Mouse (Mus musculus) large intestine, adult 2 months (tissue): Measurements from ENCODE around the gene Vil1. TPM values are rescaled to one million over a fixed set of nuclear protein-coding genes. Genes with fewer than 3 reads are reported as not detected.

Experiments
- DNase-seq: peaks from one replicate; pipeline ENCODE4 v3.0.0-alpha.2; 2012; ENCODE audit warnings: low read depth, low spot score
- WGBS: fragments of 180-500 bp; shearing (Covaris S2); methylation state at CpG from one replicate; pipeline ENCODE4 v1.1.7; 2018; 5-methylcytosine and 5-hydroxymethylcytosine counted together
- polyA plus RNA-seq: library from polyadenylated mRNA; depleted of rRNA; stranded (reverse); fragments of >200 nt; gene quantifications from 2 replicates; pipeline ENCODE4 v1.2.3, GENCODE M21; 2012; rRNA removed

Gene Vil1
- 464 and 1,049 TPM in 2 replicates for polyA plus RNA-seq

DNA sequence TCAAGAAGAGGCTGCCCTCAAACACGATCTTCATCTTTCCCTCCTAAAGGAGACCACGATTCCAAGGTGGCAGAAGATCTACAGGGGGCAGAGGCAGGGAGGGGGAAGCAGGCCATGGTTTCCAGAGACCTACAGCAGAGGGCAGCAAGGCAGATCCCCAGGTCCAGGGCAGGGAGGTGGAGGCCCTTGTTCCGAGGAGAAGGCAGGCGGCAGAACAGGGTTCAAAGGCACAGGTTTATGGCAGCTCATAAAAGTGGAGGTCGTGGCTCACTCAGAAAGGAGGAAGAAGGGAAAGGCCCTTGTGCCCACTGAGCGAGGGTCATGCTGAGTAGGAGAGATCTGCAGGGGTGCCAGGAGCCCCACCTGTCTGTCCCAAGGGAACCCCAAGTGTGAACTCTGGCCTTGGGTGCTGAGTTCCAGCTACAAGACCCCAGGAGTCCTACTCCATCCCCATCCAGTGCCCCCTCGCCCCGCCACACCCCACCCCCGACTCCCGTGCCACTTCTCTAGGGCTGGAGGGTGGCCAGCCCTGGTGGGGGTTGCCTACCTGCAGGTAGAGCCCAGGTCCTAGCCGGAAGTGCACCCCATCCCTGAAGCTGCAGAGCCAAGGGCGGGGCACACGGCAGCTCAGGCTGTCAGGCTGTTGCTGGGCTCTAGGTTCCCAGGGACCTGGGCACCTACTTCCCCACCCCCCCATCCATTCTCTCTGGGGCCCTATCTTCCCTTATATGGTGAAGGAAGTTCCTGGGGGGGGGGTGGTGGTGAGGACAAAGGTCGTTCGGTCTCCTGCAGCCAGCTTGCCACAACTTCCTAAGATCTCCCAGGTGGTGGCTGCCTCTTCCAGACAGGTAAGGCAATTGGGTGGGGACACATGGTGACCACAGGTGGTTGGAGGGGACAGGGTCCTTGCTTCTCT, at the start of gene Vil1:
Vil1 (plus strand) TSS at position 788 of the 916 bp plus-strand sequence.
- WGBS, result 19% methylated on average over 15 of the region's 15 CpGs
- DNase-seq, result no peak

DNA sequence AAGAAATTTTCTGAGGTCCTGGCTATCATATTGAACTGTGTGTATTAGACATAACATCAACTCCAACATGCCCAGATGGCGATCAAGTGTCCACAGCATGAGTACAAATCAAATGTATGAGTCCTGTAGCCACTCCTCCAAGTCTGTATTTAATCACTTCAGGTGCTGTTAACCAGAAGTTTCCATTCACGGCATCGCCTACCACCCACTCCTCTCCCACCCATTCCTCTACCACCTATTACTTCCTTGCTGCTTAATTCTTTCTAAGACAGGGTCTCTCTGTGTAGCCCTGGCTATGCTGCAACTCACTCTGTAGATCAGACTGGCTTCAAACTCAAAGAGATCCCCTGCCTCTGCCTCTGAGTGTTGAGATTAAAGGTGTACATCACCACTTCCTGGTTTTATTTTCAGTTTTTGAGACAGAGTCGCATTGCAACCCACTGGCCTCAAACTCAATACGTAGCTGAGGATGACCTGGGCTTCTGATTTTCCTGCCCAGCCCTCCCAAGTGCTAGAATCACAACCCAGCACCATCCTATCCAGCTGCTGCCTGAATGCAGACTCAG, 49.1 kb upstream of the Vil1 start:
- WGBS, result 82% methylated on average over 5 of the region's 5 CpGs
- no peak for DNase-seq

DNA sequence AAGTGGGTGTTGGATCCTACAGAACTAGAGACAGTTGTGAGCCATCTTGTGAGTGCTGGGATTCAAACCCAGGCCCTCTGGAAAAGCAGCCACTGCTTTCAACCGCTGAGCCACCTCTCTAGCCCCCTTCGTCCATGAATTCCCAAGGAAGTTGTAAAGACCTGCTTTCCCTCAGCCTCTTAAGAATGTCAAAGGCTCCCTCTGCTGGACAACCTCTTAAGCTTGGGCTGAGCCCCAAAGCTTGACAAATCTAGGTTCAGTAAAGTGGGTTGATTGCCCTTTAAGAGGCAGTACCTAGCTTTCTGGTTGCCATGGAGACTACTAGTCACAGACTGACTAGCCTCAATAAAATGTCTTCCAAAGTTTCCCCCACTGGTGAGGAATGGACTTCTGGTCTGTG, 47.4 kb upstream of the Vil1 start, which contains the start of gene Catip:
Catip (plus strand) TSS at position 297 of the 400 bp plus-strand sequence.
- peak; percentile 59 for DNase-seq
- 2% methylated on average over 2 of the region's 2 CpGs for WGBS

DNA sequence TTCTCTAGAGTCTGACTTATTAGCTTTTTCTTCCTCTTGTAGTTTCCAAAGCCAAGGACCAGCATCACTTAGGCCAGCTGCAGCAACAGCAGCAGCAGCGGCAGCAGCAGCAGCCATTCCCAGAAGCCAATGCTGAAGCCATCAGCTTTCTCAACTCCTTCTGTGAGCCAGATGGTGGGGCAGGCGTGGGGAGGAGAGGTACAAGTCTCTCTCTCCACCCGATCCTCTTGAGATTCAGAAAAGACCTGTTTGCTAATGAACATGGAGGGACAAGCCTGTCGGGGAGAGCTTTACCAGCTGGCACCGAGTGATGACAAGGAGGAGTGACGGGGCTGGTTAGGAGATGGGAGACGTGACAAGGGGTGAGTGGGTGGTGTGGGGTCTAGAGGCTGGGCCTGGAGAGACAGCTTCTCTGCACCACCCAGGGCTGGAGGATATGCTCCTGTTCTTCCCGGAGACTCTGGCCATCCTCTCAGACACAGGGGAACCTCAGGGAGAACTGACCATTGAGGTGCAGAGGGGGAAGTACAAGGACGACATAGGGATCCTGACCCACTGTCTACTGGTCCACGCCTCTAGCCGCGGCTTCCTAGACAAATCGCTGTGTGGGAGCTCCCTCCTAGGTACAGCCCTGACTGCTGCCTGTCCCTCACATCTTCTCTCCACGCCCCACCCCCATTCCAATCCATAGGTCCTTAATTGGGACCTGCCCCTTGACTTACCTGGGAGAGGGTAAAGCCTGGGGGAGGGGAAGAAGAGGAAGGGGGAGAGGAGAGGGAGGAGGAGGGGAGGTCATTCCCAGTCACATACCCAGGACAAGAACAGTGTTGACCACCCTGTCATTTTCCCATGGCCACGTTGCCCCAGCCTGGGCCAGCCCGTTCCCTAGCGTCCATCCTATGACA, 46.6 kb upstream of the Vil1 start:
- DNase-seq, result no peak
- 68% methylated on average over 17 of the region's 17 CpGs for WGBS

DNA sequence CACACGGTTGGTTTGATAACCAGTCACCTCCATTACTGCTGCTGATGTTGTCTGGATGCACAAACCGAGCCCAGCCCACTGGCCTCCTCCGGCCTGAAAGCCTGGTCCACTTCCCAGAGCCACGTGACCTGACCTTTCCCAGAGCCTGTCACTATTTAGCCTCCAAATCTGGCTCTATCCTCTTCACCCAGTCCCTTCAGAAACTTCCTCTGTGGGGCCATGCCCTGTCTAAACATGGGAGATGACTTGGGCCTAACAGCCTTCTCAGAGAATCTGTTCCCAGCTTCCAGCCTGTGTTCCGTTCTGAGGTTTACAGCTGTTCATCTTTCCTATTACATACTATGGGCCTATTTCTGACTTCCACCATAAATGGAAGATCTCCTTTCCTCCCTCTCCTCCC, 45.7 kb upstream of the Vil1 start:
- WGBS, result 60% methylated on average over 5 of the region's 5 CpGs
- DNase-seq, result no peak

DNA sequence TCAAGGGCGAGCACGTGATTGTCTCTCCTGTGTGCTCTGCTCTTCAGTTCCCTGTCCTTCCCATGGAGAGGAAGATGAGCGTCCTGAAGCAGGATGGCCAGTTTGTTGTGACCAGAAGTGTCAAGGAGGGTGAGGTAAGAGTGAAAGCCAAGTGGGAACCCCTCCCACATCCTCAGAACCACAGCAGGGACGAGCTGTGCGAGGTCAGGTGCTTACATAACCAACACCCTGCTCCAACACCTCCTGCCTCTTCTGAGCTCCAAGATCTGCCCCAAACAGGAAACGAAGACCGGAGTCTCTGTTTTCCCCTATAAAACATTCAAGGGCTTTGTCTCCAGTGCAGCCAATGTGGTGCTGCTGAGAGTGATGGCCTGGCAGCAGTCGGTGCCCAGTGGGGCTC, 44.9 kb upstream of the Vil1 start:
- 49% methylated on average over 8 of the region's 8 CpGs for WGBS
- no peak for DNase-seq

DNA sequence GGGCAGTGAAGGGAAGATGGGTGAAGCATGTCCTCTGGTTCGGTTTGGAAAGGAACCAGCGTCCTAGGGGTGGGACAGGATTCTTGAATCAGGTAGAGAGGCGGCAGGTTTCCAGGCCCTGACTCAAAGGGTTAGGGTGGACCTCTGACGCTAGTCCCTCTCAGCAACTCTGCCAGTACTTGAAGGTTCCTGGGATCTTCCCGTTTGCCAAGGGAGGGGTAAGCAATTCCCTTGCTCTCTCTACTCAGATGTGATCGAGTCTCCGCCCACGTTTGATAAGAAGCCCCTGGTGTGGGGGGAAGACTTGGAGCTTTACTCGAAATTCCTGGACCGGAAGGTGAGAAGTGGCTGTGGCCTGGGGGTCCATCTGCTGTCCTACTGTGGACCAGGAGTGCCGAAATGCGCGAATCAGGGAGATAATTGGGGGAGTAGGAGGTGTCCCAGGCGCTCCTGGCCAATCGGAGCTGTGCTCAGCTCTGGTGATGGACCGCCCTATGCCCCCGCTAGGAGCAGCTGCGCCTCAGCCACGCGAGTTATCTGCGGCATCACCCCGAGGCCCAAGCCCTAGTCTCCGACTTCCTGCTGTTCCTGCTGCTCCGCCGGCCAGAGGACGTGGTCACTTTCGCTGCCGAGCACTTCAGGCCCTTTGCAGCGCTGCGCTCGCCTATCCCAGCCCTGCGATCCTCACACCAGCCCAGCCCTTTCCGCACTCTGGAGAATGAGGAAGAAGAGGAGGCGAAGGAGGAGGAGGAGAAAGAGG, 41.1 kb upstream of the Vil1 start:
- 8% methylated on average over 34 of the region's 34 CpGs for WGBS
- no peak for DNase-seq

DNA sequence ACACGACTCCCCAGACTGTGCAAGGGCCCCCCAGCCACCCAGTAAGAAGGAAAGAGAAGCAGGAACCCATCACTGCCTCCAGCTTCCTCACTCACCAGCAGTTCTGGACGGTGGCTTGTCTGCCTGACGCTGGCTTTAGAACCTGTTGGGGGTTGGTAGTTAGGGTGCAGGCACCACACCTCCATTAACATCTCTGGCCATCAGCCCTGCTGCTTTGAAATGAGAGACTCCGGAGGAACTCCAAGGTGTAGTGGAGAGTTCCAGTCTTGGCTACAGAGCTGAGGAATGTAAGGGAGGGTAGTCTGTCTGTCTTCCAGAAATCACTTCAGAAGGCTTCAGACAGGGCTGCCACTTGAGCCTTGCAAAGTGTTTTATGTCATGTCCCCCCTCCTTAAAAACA, 39.1 kb upstream of the Vil1 start:
- no peak for DNase-seq
- WGBS, result 70% methylated on average over 4 of the region's 4 CpGs

DNA sequence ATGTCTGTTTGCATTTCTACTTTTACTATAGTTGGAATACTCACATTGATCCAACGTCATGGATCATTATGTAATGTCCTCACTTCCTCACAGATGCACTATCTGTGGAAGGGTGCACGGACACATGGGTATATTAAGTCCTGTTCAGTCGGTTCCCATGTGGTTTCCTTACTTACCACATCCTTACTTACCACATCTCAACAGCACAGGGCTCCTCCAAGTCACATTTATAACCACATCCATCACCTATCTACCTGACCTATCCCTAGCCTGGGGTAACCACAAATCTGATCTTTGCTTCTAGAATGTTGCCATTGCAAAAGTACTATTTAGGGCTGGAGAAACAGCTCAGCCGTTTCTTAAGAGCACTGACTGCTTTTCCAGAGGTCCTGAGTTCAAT, 35.8 kb upstream of the Vil1 start:
- 62% methylated on average over 4 of the region's 4 CpGs for WGBS
- DNase-seq, result no peak

DNA sequence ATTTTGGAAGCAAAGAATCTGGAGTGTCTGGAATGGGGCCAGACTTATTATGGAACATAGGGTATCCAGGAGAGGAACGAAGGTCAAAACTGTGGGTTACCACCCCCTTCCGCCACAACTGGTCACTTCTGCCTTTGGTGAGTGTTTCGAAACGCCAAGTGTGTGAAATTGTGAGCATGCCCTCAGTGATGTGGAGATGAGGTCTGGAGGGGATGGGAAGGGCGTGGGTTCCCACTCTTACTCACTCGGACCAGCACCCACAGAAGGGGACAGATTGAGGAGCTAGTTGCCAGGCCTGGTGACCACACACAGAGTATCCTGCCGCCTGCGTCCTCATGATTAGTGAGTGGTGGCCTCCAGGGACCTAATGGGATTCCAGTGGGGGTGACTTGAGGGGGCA, 34.2 kb upstream of the Vil1 start, which contains the start of gene Slc11a1:
Slc11a1 (plus strand) TSS at position 216 of the 400 bp plus-strand sequence.
- no peak for DNase-seq
- WGBS, result 73% methylated on average over 8 of the region's 8 CpGs

DNA sequence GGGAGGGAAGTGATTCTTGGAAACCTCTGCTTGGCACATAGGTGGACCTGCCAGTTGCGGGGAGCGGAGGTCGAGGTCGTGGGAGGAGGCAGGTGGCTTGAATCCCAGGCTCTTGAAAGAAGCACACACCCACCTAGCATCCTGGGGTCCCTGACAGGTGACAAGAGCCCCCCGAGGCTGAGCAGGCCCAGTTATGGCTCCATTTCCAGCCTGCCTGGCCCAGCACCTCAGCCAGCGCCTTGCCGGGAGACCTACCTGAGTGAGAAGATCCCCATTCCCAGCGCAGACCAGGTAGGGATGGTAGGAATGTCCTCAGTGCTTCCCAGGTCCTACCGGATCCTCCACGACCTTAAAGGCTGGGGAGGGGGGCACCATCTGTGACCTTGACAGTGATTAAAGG, 33.6 kb upstream of the Vil1 start:
- DNase-seq, result no peak
- 74% methylated on average over 10 of the region's 10 CpGs for WGBS

DNA sequence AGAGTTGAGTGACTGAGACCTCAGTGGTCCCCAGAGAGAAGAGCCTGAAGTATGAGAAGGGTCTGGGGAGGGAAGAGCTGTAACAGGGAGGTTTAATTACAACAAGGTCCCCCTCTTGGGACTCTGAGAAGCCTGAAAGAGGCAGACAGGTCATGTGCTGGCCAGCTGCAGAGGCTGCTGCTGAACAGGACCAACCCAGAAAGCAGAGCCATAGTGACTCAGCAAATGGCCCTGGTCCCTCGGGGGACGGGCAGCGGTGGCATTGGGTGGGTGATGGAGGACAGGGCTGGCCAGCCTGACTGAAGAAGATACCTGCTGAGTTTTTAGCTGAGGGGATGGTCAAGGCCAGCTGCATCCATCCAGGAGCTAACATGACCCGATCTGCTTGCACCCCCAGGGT, 32.8 kb upstream of the Vil1 start:
- 70% methylated on average over 4 of the region's 4 CpGs for whole genome bisulfite sequencing
- DNase-seq, result no peak

DNA sequence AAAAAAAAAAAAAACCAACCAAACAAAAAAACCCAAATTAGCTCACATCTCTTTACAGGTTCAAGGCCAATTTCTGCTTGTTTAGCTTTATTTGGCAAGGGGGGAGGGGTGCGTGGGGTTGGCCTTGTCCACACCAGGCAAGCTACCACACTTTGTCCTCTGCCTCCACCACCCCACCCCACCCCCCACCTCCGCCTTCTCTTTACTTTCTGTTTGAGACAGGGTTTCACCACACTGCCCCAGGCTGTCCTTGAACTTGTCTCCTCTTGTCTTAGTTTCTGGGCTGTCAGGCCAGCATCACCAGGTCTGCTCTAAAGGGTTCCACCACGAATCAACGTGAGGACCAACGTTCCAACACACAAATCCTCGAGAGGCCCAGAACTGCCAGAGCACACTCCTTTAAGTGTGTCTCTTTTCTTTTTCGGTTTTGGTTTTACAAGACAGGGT, 30.1 kb upstream of the Vil1 start:
- DNase-seq, result no peak
- WGBS, result 71% methylated on average over 7 of the region's 7 CpGs

DNA sequence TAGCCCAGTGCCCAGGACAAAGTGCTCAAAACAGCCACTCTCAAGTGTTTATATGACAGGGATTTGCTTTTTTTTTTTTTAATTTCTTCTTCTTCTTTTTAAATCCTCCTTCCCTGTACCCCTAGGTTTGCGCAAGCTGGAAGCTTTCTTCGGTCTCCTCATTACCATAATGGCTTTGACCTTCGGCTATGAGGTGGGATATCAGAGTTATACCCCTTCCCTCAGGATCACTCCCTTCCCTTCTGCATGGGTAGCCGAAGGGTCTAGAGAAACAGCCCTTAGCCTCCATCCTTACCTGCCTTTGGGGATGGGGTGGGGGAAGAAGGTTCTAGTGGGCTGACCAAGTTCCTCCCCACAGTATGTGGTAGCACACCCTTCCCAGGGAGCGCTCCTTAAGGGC, 28.7 kb upstream of the Vil1 start:
- DNase-seq, result no peak
- WGBS, result 88% methylated on average over 5 of the region's 5 CpGs

DNA sequence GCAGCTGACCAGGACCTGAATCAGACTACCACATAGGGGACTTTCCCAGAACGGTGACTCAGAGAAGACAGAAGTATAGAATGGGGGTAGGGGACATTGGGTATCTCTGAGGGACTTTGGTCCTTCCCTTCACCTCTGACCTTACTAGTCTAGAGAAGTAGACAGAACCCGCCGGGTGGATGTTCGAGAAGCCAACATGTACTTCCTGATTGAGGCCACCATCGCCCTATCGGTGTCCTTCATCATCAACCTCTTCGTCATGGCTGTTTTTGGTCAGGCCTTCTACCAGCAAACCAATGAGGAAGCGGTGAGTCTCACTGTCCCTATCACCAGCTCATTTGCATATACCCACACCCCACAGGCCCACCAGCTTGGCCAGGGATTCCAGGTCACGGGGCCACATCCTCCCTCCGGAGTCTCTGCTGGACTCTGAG, 27.6 kb upstream of the Vil1 start:
- DNase-seq, result no peak
- WGBS, result 87% methylated on average over 10 of the region's 10 CpGs

DNA sequence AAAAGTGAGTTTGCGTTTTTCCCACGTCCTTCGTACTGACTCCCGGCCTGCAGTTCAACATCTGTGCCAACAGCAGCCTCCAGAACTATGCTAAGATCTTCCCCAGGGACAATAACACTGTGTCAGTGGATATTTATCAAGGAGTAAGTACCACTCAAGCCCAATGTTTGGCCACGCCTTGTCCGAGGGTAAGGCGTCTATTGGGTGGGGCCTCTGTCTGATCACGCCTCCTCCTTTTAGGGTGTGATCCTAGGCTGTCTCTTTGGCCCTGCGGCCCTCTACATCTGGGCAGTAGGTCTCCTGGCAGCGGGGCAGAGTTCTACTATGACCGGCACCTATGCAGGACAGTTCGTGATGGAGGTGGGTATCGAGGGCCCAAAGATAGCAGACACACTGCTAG, 25.8 kb upstream of the Vil1 start:
- 62% methylated on average over 13 of the region's 13 CpGs for WGBS
- no peak for DNase-seq

DNA sequence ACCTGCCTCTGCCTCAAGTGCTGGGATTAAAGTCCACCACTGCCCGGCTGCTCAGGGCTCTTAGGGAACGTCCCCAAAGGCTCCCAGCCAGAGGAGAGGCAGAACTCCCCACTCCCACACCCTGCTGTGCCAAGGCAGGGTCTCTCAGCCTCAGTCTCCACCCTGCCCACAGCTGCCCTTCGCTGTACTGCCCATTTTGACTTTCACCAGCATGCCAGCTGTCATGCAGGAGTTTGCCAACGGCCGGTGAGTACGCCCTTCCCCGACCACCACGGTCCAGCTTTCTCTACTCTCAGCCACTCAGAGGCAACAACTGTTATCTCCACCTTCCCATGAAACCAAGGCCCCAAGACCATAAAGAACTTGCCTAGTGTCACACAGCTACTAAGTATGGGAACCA, 24.7 kb upstream of the Vil1 start:
- DNase-seq, result no peak
- WGBS, result 66% methylated on average over 8 of the region's 8 CpGs

DNA sequence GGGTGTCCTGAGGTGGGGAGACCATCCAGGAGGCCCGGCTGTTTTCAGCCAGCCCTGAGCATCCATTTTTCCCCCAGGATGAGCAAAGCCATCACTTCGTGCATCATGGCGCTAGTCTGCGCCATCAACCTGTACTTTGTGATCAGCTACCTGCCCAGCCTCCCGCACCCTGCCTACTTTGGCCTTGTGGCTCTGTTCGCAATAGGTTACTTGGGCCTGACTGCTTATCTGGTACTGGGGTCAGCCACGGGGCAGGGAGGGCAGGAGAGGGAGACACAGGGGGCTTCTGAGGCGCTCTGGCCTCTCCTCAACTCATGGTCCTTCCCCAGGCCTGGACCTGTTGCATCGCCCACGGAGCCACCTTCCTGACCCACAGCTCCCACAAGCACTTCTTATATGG, 24.1 kb upstream of the Vil1 start:
- WGBS, result 93% methylated on average over 10 of the region's 10 CpGs
- DNase-seq, result no peak

DNA sequence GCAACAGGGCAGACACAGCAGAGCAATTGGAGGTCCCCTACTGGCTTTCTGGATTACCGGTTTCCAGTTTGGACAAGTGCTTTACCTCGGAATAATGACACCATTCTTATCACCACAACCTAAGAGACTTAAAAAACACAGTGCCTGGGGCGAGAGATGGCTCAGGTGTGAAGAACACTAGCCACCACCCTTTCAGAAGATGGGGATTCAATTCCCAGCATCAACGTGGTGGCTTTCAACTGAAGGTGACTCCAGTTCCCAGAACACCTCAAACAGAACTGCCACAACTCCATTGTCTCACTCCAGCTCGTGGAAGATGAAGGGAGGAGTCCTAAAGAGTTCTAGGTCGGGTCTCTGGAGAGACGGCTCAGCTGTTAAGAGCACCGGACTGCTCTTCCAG, 23.6 kb upstream of the Vil1 start:
- no peak for DNase-seq
- WGBS, result 89% methylated on average over 8 of the region's 8 CpGs
